Mouse (Mus musculus): ENCODE data around the gene Tmem210.

- no peak for TF ChIP-seq CTCF (IDR thresholded peaks at IDR 0.05; ENCODE audit: low read depth, low read length)
- no peak for TF ChIP-seq TAL1 (conservative IDR thresholded peaks at IDR 0.05; ENCODE audit: low read depth, low read length)
- TF ChIP-seq GATA1 (IDR thresholded peaks at IDR 0.05; ENCODE audit: borderline replicate concordance, low read length) = no peak
- no peak for TF ChIP-seq POLR2AphosphoS5 (IDR thresholded peaks at IDR 0.05; ENCODE audit: insufficient replicate concordance, low read depth, low read length)
- TF ChIP-seq GATA2 (IDR thresholded peaks at IDR 0.05; ENCODE audit: borderline replicate concordance, low read depth, low read length) = no peak
Observed at GRCm38 (mm10) chr2:25264851-25265250, 23.1 kb upstream of the Tmem210 start.

All from G1E (cell line).